In genomic region chr5:111178324-111179076, GRCm38 (mm10) we compare ENCODE assay signal across 10 mouse cellular contexts.
A peak's percentile ranks its signal among the peaks of the same experiment; 100 is the strongest.
DNase-seq lines count a peak whose midpoint lies in the region; ATAC-seq lines count a peak whose summit lies in the region.
"Had no signal": no experiment of that assay in that cellular context is flagged by ENCODE, and none has a peak within 500 bp of the region (broad histone marks: within the 10 kb centered on the region; RNA-seq: fewer than 3 reads in every experiment).

No protein-coding gene starts in this region.

- H3K4me2 ChIP-seq in kidney, embryonic 14.5 days (replicated peaks; ENCODE audit: low read depth, low read length), result peak overlapping the region; percentile 29; the same call in 1 of the 2 replicates
- H3K4me2 ChIP-seq: neural tube, embryonic 12.5 days had no signal

- no peak overlapping the region for H3K4me3 ChIP-seq in heart, embryonic 10.5 days
- H3K4me3 ChIP-seq in kidney, embryonic 14.5 days (ENCODE audit: low read length), result no peak overlapping the region; the same call in 1 of the 2 replicates
- H3K4me3 ChIP-seq: neural tube, embryonic 12.5 days had no signal

- no peaks in the 10 kb centered on the region for H3K9me3 ChIP-seq in heart, embryonic 10.5 days
- H3K9me3 ChIP-seq in kidney, embryonic 14.5 days (ENCODE audit: control insufficient read depth, low read length), result no peaks in the 10 kb centered on the region
- H3K9me3 ChIP-seq: neural tube, embryonic 12.5 days had no signal

- H3K27me3 ChIP-seq in heart, embryonic 10.5 days (ENCODE audit: insufficient read depth, poor library complexity, severe bottlenecking), result peaks cover 22% of the 10 kb centered on the region; the same call in 1 of the 2 replicates
- H3K27me3 ChIP-seq in kidney, embryonic 14.5 days (ENCODE audit: control insufficient read depth, insufficient read depth, low read length), result no peaks in the 10 kb centered on the region
- H3K27me3 ChIP-seq: neural tube, embryonic 12.5 days; Patski had no signal

- H3K36me3 ChIP-seq in heart, embryonic 10.5 days, result peaks cover 7% of the 10 kb centered on the region; the same call in 1 of the 2 replicates
- peaks cover 3% of the 10 kb centered on the region; the same call in 1 of the 2 replicates for H3K36me3 ChIP-seq in kidney, embryonic 14.5 days (ENCODE audit: control insufficient read depth, insufficient read depth, low read length)

- peak overlapping the region; percentile 72 for H3K27ac ChIP-seq in heart, embryonic 10.5 days
- peak overlapping the region; percentile 73 for H3K27ac ChIP-seq in kidney, embryonic 14.5 days (ENCODE audit: low read depth, low read length)
- H3K27ac ChIP-seq: neural tube, embryonic 12.5 days had no signal

- H3K4me1 ChIP-seq in heart, embryonic 10.5 days, result peaks cover 29% of the 10 kb centered on the region
- peaks cover 70% of the 10 kb centered on the region for H3K4me1 ChIP-seq in kidney, embryonic 14.5 days (ENCODE audit: control insufficient read depth, insufficient read depth, low read length)

- intact Hi-C loops in left cerebral cortex, postnatal 14 days (cut with DNase I), result no loop called here

- WGBS in heart, embryonic 10.5 days, result 64% methylated on average over 21 of the region's 21 CpGs
- WGBS in kidney, embryonic 14.5 days, result 8% methylated on average over 21 of the region's 21 CpGs

- H3K9ac ChIP-seq in kidney, embryonic 14.5 days (ENCODE audit: low read depth, low read length), result no peak overlapping the region
- H3K9ac ChIP-seq: neural tube, embryonic 12.5 days had no signal

- peak; percentile 59; the same call in 1 of the 2 replicates for ATAC-seq in kidney, embryonic 14.5 days (ENCODE audit: low FRiP score, low TSS enrichment)
- ATAC-seq: Patski had no signal

- peak; percentile 35 for DNase-seq in layer of hippocampus, adult 9-11 months
- DNase-seq in layer of hippocampus, postnatal 25 days (ENCODE audit: extremely low spot score in 1 of 2, low spot score in 1 of 2), result no peak
- no peak for DNase-seq in heart, embryonic 10.5 days (ENCODE audit: low spot score)
- DNase-seq in lung, postnatal 10 days, result peak; percentile 71
- DNase-seq in skeletal muscle tissue, adult 2 months (ENCODE audit: low read depth, low spot score), result peak; percentile 33
- DNase-seq in left cerebral cortex, postnatal 14 days (ENCODE audit: low spot score in 2 of 2), result no peak
- no peak for DNase-seq in urinary bladder, adult 2 months (ENCODE audit: low spot score)

Comparison
In these comparisons a context has a peak if more than half of its experiments do, and no peak if none do; other contexts are left out.
1. DNase-seq: peak in layer of hippocampus, adult 9-11 months (single experiment), lung, postnatal 10 days (single experiment) and skeletal muscle tissue, adult 2 months (single experiment); none in layer of hippocampus, postnatal 25 days (0 of 2), heart, embryonic 10.5 days (single experiment), left cerebral cortex, postnatal 14 days (0 of 2) and urinary bladder, adult 2 months (single experiment).